Mouse (Mus musculus) embryonic fibroblast, embryonic 13.5 days (primary cell): ENCODE measurements around the gene Kalrn.

ENCODE experiments used
- CTCF ChIP-seq: IDR thresholded peaks from 2 replicates; pipeline ENCODE4 v1.5.1; 2011; ENCODE audit warnings: mild to moderate bottlenecking, control low read depth, low read length, moderate library complexity, borderline replicate concordance; ENCODE audit not compliant: insufficient read depth
- POLR2A ChIP-seq: IDR thresholded peaks from 2 replicates; pipeline ENCODE4 v1.6.1; 2011; ENCODE audit warnings: low read depth, mild to moderate bottlenecking, control low read depth, low read length, moderate library complexity

GRCm38 (mm10) chr16:33927263-33927824 lies 646.0 kb downstream of the Kalrn start:
- TF ChIP-seq POLR2A (no peak), CTCF (no peak)
